Mouse (Mus musculus): ENCODE measurements around the gene Snx29. TPM values are rescaled to one million over a fixed set of nuclear protein-coding genes. Genes with fewer than 3 reads are reported as not detected.

Snx29 gene
- polyA plus RNA-seq (2017; shearing (Covaris generic)), result 16.1 TPM

DNA sequence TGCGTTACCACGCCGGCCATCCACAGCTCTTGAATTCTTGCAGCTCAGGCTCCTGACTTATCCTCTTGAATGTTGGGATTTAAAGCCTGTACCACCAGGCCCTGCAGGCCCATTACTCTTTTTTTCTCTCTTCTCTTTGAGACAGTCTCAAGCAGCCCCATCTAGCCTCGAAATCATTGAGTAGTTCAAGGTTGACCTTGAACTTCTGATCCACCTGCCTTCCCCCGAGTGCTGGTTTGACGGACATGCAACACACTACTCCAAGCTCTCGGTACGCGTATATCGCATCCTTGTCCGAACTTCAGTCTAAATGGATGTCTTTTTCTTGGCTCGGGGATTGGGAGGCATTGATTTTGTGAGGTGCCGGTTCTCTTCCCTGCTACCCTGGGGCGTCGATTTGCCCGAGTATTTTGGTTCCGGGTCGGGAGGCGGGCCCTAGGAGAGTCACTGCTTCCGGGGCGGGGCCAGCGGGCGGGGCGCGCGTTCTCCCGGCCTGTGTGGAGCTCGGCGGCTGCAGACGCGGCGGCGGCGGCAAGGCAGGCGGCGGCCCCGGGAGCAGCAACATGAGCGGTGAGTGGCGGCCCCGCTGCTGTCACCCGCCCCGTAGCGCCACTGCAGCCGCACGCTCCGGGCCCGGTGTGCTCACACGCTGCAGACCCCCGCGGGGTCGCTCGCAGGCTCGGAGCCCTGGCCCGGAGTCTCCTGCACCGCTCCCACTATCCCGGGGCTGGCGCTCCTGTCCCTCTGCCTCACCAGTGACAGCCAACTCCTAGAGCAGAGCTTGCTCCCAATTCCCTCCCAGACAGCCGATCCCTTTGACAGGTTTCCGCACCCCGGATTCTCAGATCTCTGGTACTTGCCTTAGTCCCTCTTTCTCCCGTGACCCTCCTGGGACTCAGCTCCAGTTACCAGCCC is at the start of gene Snx29:
Gene Snx29 (plus strand): TSS at position 500 of the 915 bp plus-strand sequence.

DNA sequence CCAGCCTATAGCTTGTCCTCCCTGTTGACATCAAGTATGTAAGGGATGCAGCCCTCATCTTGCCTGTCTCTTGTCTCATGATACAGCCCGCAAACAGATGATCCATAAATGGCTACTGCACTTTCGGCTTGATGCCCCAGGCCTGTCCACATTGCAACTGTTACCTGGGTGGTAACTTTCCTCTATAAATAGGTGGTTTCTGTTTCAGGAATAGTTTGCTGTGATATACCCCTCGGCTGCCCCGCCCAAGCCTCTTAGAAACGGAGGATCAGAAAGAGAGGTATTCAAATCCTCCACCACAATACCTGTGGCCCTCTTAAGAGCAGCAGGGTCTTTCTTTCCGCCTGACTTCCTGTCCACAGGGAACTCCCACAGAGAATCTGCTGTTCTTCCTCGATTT is 9.2 kb upstream of the Snx29 start, which contains the start of gene Tnfrsf17:
Gene Tnfrsf17 (plus strand): TSS at position 301 of the 400 bp plus-strand sequence.

Other genes with a start within 250 kb of the Snx29 start
- gene Txndc11, start 188.3 kb upstream of the Snx29 start, polyA plus RNA-seq (2017; shearing (Covaris generic)), result 7.6 TPM
- 364 TPM for gene Zc3h7a, start 146.5 kb upstream of the Snx29 start, polyA plus RNA-seq (2017; shearing (Covaris generic))
- gene Rsl1d1, start 119.6 kb upstream of the Snx29 start, polyA plus RNA-seq (2017; shearing (Covaris generic)), result 193 TPM
- 17.1 TPM for gene Gspt1, start 68.6 kb upstream of the Snx29 start, polyA plus RNA-seq (2017; shearing (Covaris generic))
- not detected for gene Tnfrsf17, start 9.1 kb upstream of the Snx29 start, polyA plus RNA-seq (2017; shearing (Covaris generic))